Mouse (Mus musculus) brain, embryonic 14.5 days (tissue): ENCODE measurements around the gene Pnrc1.

ENCODE experiments used
- CTCF ChIP-seq: fragments of 200-500 bp; IDR thresholded peaks from 2 replicates; pipeline ENCODE4 v1.5.1; 2012; ENCODE audit warnings: inconsistent platforms, mild to moderate bottlenecking, moderate library complexity, borderline replicate concordance; ENCODE audit not compliant: insufficient read depth, insufficient read length; ENCODE audit errors: extremely low read depth
- POLR2A ChIP-seq: fragments of 200-500 bp; IDR thresholded peaks from 2 replicates; pipeline ENCODE4 v1.6.1; 2012; ENCODE audit warnings: mild to moderate bottlenecking, inconsistent platforms, borderline replicate concordance; ENCODE audit not compliant: poor library complexity, insufficient read depth, insufficient read length, severe bottlenecking; ENCODE audit errors: extremely low read depth

GRCm38 (mm10) chr4:33248915-33249314, 41.0 kb downstream of the Pnrc1 start:
- TF ChIP-seq POLR2A (no peak), CTCF (no peak)
